Mouse (Mus musculus) cerebellum, adult 2 months (tissue): ENCODE measurements around the gene Cbl.

Experiments used
- CTCF ChIP-seq: fragments of 200-500 bp; IDR thresholded peaks from 2 replicates; pipeline ENCODE4 v1.5.1; 2011; ENCODE audit warnings: low read depth, mild to moderate bottlenecking, control low read depth, low read length, moderate library complexity, borderline replicate concordance; ENCODE audit not compliant: insufficient read depth
- POLR2A ChIP-seq: fragments of 200-500 bp; IDR thresholded peaks from 2 replicates; pipeline ENCODE4 v1.6.1; 2011; ENCODE audit warnings: low read length, control low read depth, borderline replicate concordance; ENCODE audit not compliant: insufficient read depth

- TF ChIP-seq POLR2A = no peak
- TF ChIP-seq CTCF = no peak
These were observed 139.1 kb downstream of the Cbl start for GRCm38 (mm10) chr9:44094737-44095136.
